ENCODE assay signal across 20 mouse cellular contexts in genomic region chr14:75432850-75433249, GRCm38 (mm10). TPM values are rescaled to one million over a fixed set of nuclear protein-coding genes. Genes with fewer than 3 reads are reported as not detected.
DNase-seq lines count a peak whose midpoint lies in the region; TF ChIP-seq lines count a peak whose summit lies in the region.
"Had no signal": no experiment of that assay in that cellular context is flagged by ENCODE, and none has a peak within 500 bp of the region (broad histone marks: within the 10 kb centered on the region; RNA-seq: fewer than 3 reads in every experiment).

No protein-coding gene starts in this region.

- DNase-seq in cerebellum, postnatal 14 days: peak; percentile 22 to 57
- no peak for DNase-seq in cerebellum, adult 18-20 months
- peak in 1 of 2 experiments; percentile 11 for DNase-seq in layer of hippocampus, adult 2 months (ENCODE audit: low spot score in 2 of 2)
- DNase-seq in layer of hippocampus, postnatal 25 days (ENCODE audit: extremely low spot score in 1 of 2, low spot score in 1 of 2): no peak
- DNase-seq in thymus, postnatal 14 days: peak; percentile 1
- no peak for DNase-seq in thymus, postnatal 25 days
- DNase-seq in adrenal gland, adult 18-20 months (ENCODE audit: low spot score in 2 of 2): no peak
- no peak for DNase-seq in kidney, adult 8-10 months
- DNase-seq: adrenal gland, adult 2 months; cerebellum, adult 11 months; heart, postnatal 36 days; kidney, postnatal 4 days; liver, embryonic 13.5 days; right cerebral cortex, adult 18-20 months had no signal

- H3K27ac ChIP-seq in layer of hippocampus, adult 2 months: peak overlapping the region; percentile 5; the same call in 1 of the 2 replicates
- H3K27ac ChIP-seq: embryonic facial prominence, embryonic 12.5 days; heart, embryonic 13.5 days; limb, embryonic 12.5 days; liver, embryonic 13.5 days; stomach, embryonic 15.5 days had no signal

- no peak for TF ChIP-seq CTCF in layer of hippocampus, adult 2 months (conservative IDR thresholded peaks at IDR 0.05)

- no peak overlapping the region for H3K4me3 ChIP-seq in layer of hippocampus, adult 2 months
- H3K4me3 ChIP-seq: embryonic facial prominence, embryonic 12.5 days; heart, embryonic 13.5 days; limb, embryonic 12.5 days; liver, embryonic 13.5 days; stomach, embryonic 15.5 days had no signal

RNA-seq across cellular contexts. Expression of gene Siah3, which starts 22.9 kb away (rescaled TPM):
- total RNA-seq in layer of hippocampus, adult 2 months (2021): 1 to 10 TPM; 7.7 to 8.5 TPM
- total RNA-seq in layer of hippocampus, postnatal 25 days (2021): 10 to 100 TPM in 1 of 2 experiments, 1 to 10 TPM in 1; 7.4 to 10.3 TPM
- total RNA-seq in adrenal gland, adult 18-20 months (2021): under 1 TPM in 1 of 2 experiments, not detected in 1; 0.13 TPM
- total RNA-seq: heart, postnatal 36 days; monocyte, adult 5-6 weeks; neutrophil, adult 5-6 weeks had no signal

Comparison
In these comparisons a context has a peak if more than half of its experiments do, and no peak if none do; other contexts are left out.
1. DNase-seq: peak in cerebellum, postnatal 14 days (2 of 2) and thymus, postnatal 14 days (single experiment); none in cerebellum, adult 18-20 months (0 of 2), layer of hippocampus, postnatal 25 days (0 of 2), thymus, postnatal 25 days (single experiment), adrenal gland, adult 18-20 months (0 of 2) and kidney, adult 8-10 months (0 of 2).
2. RNA of gene Siah3, which starts 22.9 kb away (total RNA-seq): 7.4 to 10.3 TPM in layer of hippocampus, postnatal 25 days and 7.7 to 8.5 TPM in layer of hippocampus, adult 2 months; 0.13 TPM in adrenal gland, adult 18-20 months; every median in the first group is over 4 times any median in the second.